10 mouse cellular contexts compared by ENCODE assay signal in genomic region chr2:119413819-119414218, GRCm38 (mm10).
DNase-seq lines count a peak whose midpoint lies in the region; ATAC-seq lines count a peak whose summit lies in the region.
"Had no signal": no experiment of that assay in that cellular context is flagged by ENCODE, and none has a peak within 500 bp of the region (broad histone marks: within the 10 kb centered on the region; RNA-seq: fewer than 3 reads in every experiment).

No protein-coding gene starts in this region.

- DNase-seq in heart, adult 8-10 months (ENCODE audit: low spot score): peak; percentile 54
- DNase-seq in A20 (ENCODE audit: low read depth, low spot score): peak; percentile 56
- peak; percentile 20 for DNase-seq in ZHBTc4 (ENCODE audit: low read depth, low spot score)
- DNase-seq in layer of hippocampus, postnatal 36 days: peak; percentile 24 to 38
- DNase-seq in retina, embryonic 14.5 days (ENCODE audit: low spot score): peak; percentile 76
- DNase-seq in spleen, adult 18-20 months: no peak

- H3K36me3 ChIP-seq in heart, embryonic 12.5 days: peaks cover 77% of the 10 kb centered on the region

- 51% methylated on average over 1 of the region's 1 CpGs for WGBS in heart, embryonic 12.5 days

- ATAC-seq in heart, embryonic 12.5 days (ENCODE audit: insufficient number of reproducible peaks, low FRiP score): no peak
- ATAC-seq in erythroid progenitor cell, adult 5-6 weeks (replicated peaks; ENCODE audit: low FRiP score, poor library complexity, severe bottlenecking): peak; percentile 63; the same call in 1 of the 2 replicates

- H3K4me3 ChIP-seq in heart, embryonic 12.5 days: no peak overlapping the region
- H3K4me3 ChIP-seq: limb, embryonic 12.5 days; stomach, embryonic 15.5 days had no signal

- no peak overlapping the region for H3K9ac ChIP-seq in heart, embryonic 12.5 days
- H3K9ac ChIP-seq: limb, embryonic 12.5 days; stomach, embryonic 15.5 days had no signal

- H3K4me1 ChIP-seq in heart, embryonic 12.5 days (replicated peaks): 0 out of 2 replicates have a peak, but pooled peaks cover 6% of the 10 kb centered on the region
- H3K4me1 ChIP-seq: limb, embryonic 12.5 days; stomach, embryonic 15.5 days had no signal

- no peaks in the 10 kb centered on the region for H3K9me3 ChIP-seq in heart, embryonic 12.5 days (replicated peaks)
- H3K9me3 ChIP-seq: limb, embryonic 12.5 days; stomach, embryonic 15.5 days had no signal

- no peak overlapping the region for H3K4me2 ChIP-seq in heart, embryonic 12.5 days
- H3K4me2 ChIP-seq: limb, embryonic 12.5 days; stomach, embryonic 15.5 days had no signal

- no peaks in the 10 kb centered on the region for H3K27me3 ChIP-seq in heart, embryonic 12.5 days (replicated peaks)
- H3K27me3 ChIP-seq: limb, embryonic 12.5 days; stomach, embryonic 15.5 days had no signal

- H3K27ac ChIP-seq in heart, embryonic 12.5 days (ENCODE audit: poor library complexity, severe bottlenecking): no peak overlapping the region
- H3K27ac ChIP-seq: limb, embryonic 12.5 days; stomach, embryonic 15.5 days had no signal

Comparison
In these comparisons a context has a peak if more than half of its experiments do, and no peak if none do; other contexts are left out.
1. DNase-seq: peak in heart, adult 8-10 months (single experiment), A20 (single experiment), ZHBTc4 (single experiment), layer of hippocampus, postnatal 36 days (2 of 2) and retina, embryonic 14.5 days (single experiment); none in spleen, adult 18-20 months (0 of 2).